Comparison of ENCODE assay signal across 9 mouse cellular contexts in genomic region chr11:62788935-62789616, GRCm38 (mm10). TPM values are rescaled to one million over a fixed set of nuclear protein-coding genes. Genes with fewer than 3 reads are reported as not detected.
DNase-seq lines count a peak whose midpoint lies in the region; ATAC-seq lines count a peak whose summit lies in the region.
"Had no signal": no experiment of that assay in that cellular context is flagged by ENCODE, and none has a peak within 500 bp of the region (broad histone marks: within the 10 kb centered on the region; RNA-seq: fewer than 3 reads in every experiment).

Gene Zfp286 (minus strand): TSS chr11:62789462.

- peak within 1 kb of the TSS; percentile 82 for H3K4me2 ChIP-seq in forebrain, embryonic 16.5 days (ENCODE audit: low read length)
- H3K4me2 ChIP-seq in liver, embryonic 16.5 days (ENCODE audit: low read depth, low read length) = peak within 1 kb of the TSS; percentile 75
- peak within 1 kb of the TSS; percentile 71 for H3K4me2 ChIP-seq in neural tube, embryonic 12.5 days (replicated peaks)
- peak within 1 kb of the TSS; percentile 89 for H3K4me2 ChIP-seq in stomach, embryonic 16.5 days (ENCODE audit: low read depth, low read length)

- 5% methylated on average over 34 of the region's 34 CpGs for WGBS in forebrain, embryonic 16.5 days
- WGBS in liver, embryonic 16.5 days (ENCODE audit: insufficient replicate concordance) = 6% methylated on average over 34 of the region's 34 CpGs
- 8% methylated on average over 34 of the region's 34 CpGs for WGBS in neural tube, embryonic 12.5 days
- 6% methylated on average over 34 of the region's 34 CpGs for WGBS in stomach, embryonic 16.5 days

- H3K36me3 ChIP-seq in forebrain, embryonic 16.5 days (ENCODE audit: control insufficient read depth, insufficient read depth) = peaks cover 25% of the 10 kb centered on the region
- no peaks in the 10 kb centered on the region for H3K36me3 ChIP-seq in liver, embryonic 16.5 days (ENCODE audit: control insufficient read depth, insufficient read depth)
- peaks cover 22% of the 10 kb centered on the region for H3K36me3 ChIP-seq in neural tube, embryonic 12.5 days
- H3K36me3 ChIP-seq in stomach, embryonic 16.5 days (ENCODE audit: control insufficient read depth, insufficient read depth, low read length) = peaks cover 9% of the 10 kb centered on the region
- H3K36me3 ChIP-seq: G1E had no signal

- H3K4me1 ChIP-seq in forebrain, embryonic 16.5 days (replicated peaks; ENCODE audit: control insufficient read depth, insufficient read depth, low read length) = peaks cover 10% of the 10 kb centered on the region
- 0 out of 2 replicates have a peak, but pooled peaks cover 3% of the 10 kb centered on the region for H3K4me1 ChIP-seq in liver, embryonic 16.5 days (ENCODE audit: control insufficient read depth, low read depth, low read length)
- peaks cover 6% of the 10 kb centered on the region; the same call in 1 of the 2 replicates for H3K4me1 ChIP-seq in neural tube, embryonic 12.5 days
- peaks cover 8% of the 10 kb centered on the region; the same call in 1 of the 2 replicates for H3K4me1 ChIP-seq in stomach, embryonic 16.5 days (ENCODE audit: control insufficient read depth, insufficient read depth, low read length)

- peaks cover 5% of the 10 kb centered on the region for H3K9me3 ChIP-seq in forebrain, embryonic 16.5 days (ENCODE audit: control insufficient read depth, low read length)
- no peaks in the 10 kb centered on the region for H3K9me3 ChIP-seq in liver, embryonic 16.5 days (replicated peaks; ENCODE audit: control insufficient read depth, low read length)
- H3K9me3 ChIP-seq in neural tube, embryonic 12.5 days = 0 out of 2 replicates have a peak, but pooled peaks cover 4% of the 10 kb centered on the region
- no peaks in the 10 kb centered on the region for H3K9me3 ChIP-seq in stomach, embryonic 16.5 days (replicated peaks; ENCODE audit: control insufficient read depth, low read length)
- H3K9me3 ChIP-seq: G1E had no signal

- ATAC-seq in forebrain, embryonic 16.5 days = peak; percentile 97
- peak; percentile 53 for ATAC-seq in liver, embryonic 16.5 days (ENCODE audit: low read depth)
- ATAC-seq in neural tube, embryonic 12.5 days (ENCODE audit: low FRiP score, low read depth) = peak; percentile 98
- peak; percentile 93 for ATAC-seq in stomach, embryonic 16.5 days (ENCODE audit: insufficient read depth, low FRiP score)

- intact Hi-C loops in heart, postnatal 25 days (cut with DNase I) = no loop called here

- H3K9ac ChIP-seq in forebrain, embryonic 16.5 days (replicated peaks; ENCODE audit: low read depth, low read length) = peak within 1 kb of the TSS; percentile 65
- H3K9ac ChIP-seq in liver, embryonic 16.5 days (ENCODE audit: low read depth, low read length) = peak within 1 kb of the TSS; percentile 40; the same call in 1 of the 2 replicates
- H3K9ac ChIP-seq in neural tube, embryonic 12.5 days = peak within 1 kb of the TSS; percentile 72
- peak within 1 kb of the TSS; percentile 92 for H3K9ac ChIP-seq in stomach, embryonic 16.5 days (ENCODE audit: low read length)

- peak within 1 kb of the TSS; percentile 59 for H3K4me3 ChIP-seq in forebrain, embryonic 16.5 days (replicated peaks; ENCODE audit: low read length)
- peak within 1 kb of the TSS; percentile 55 for H3K4me3 ChIP-seq in liver, embryonic 16.5 days (ENCODE audit: low read depth, low read length)
- H3K4me3 ChIP-seq in neural tube, embryonic 12.5 days = peak within 1 kb of the TSS; percentile 56
- H3K4me3 ChIP-seq in stomach, embryonic 16.5 days (replicated peaks; ENCODE audit: low read length) = peak within 1 kb of the TSS; percentile 72

- DNase-seq in CD8-positive naive resting alpha-beta T cell, adult 2 months (ENCODE audit: low read depth in 2 of 2, low spot score in 2 of 2) = peak; percentile 79 to 83
- DNase-seq in cerebellum, adult 11 months = peak; percentile 83
- peak; percentile 74 for DNase-seq in heart, postnatal 25 days (ENCODE audit: low spot score)
- DNase-seq in layer of hippocampus, adult 11-12 months (ENCODE audit: low spot score) = peak; percentile 93

- peak within 1 kb of the TSS; percentile 66; the same call in 1 of the 2 replicates for H3K27ac ChIP-seq in forebrain, embryonic 16.5 days (ENCODE audit: low read length)
- no peak within 1 kb of the TSS for H3K27ac ChIP-seq in liver, embryonic 16.5 days (ENCODE audit: low read length)
- H3K27ac ChIP-seq in neural tube, embryonic 12.5 days = no peak within 1 kb of the TSS
- no peak within 1 kb of the TSS for H3K27ac ChIP-seq in stomach, embryonic 16.5 days (ENCODE audit: low read length)

- no peaks in the 10 kb centered on the region for H3K27me3 ChIP-seq in forebrain, embryonic 16.5 days (replicated peaks; ENCODE audit: control insufficient read depth, insufficient read depth, low read length)
- no peaks in the 10 kb centered on the region for H3K27me3 ChIP-seq in liver, embryonic 16.5 days (ENCODE audit: control insufficient read depth, insufficient read depth, low read depth, low read length)
- H3K27me3 ChIP-seq in neural tube, embryonic 12.5 days (replicated peaks) = no peaks in the 10 kb centered on the region
- H3K27me3 ChIP-seq in stomach, embryonic 16.5 days (ENCODE audit: control insufficient read depth, insufficient read depth, low read length) = no peaks in the 10 kb centered on the region

RNA-seq across cellular contexts. Expression of gene Zfp286, which starts in this region (rescaled TPM):
- polyA plus RNA-seq in forebrain, embryonic 16.5 days (2015; fragmentation: Nextera tagmentation; extraction: Ambion mirVana) = 38.8 and 39.6 TPM in 2 replicates
- total RNA-seq in heart, postnatal 25 days (2021) = 1 to 10 TPM; 1.6 to 2.3 TPM
- polyA plus RNA-seq in liver, embryonic 16.5 days (2015; fragmentation: Nextera tagmentation; extraction: Ambion mirVana) = 0.66 and 1.0 TPM in 2 replicates
- 27.6 and 30.1 TPM in 2 replicates for polyA plus RNA-seq in neural tube, embryonic 12.5 days (2016; fragmentation: Nextera tagmentation; extraction: Ambion mirVana)
- polyA plus RNA-seq in stomach, embryonic 16.5 days (2015; fragmentation: Nextera tagmentation; extraction: Ambion mirVana) = 14.5 and 14.6 TPM in 2 replicates
- polyA plus RNA-seq: G1E had no signal

Comparison
In these comparisons a context has a peak if more than half of its experiments do, and no peak if none do; other contexts are left out.
1. H3K9ac ChIP-seq: peak in every context shown above with its lines; median percentile 92 in stomach, embryonic 16.5 days; 72 in neural tube, embryonic 12.5 days; 65 in forebrain, embryonic 16.5 days; 40 in liver, embryonic 16.5 days.